Mouse (Mus musculus) forebrain, embryonic 15.5 days (tissue): ENCODE measurements around the gene Adam19. TPM values are rescaled to one million over a fixed set of nuclear protein-coding genes. Genes with fewer than 3 reads are reported as not detected.

ENCODE experiments used
- ATAC-seq: fragments of 200-750 bp; cut with Nextera tagmentation; replicated peaks from 2 replicates; pipeline ENCODE4 v1.8.0; 2017; ENCODE audit warnings: mild to moderate bottlenecking, moderate TSS enrichment, moderate library complexity
- H3K27ac ChIP-seq: fragments of 300-500 bp; sonication (generic); replicated peaks from 2 replicates; pipeline ENCODE4 v1.5.1; 2015; ENCODE audit warnings: mild to moderate bottlenecking, inconsistent platforms
- H3K27me3 ChIP-seq: fragments of 300-500 bp; sonication (generic); 2 replicates; pipeline ENCODE4 v1.6.1; 2015; ENCODE audit warnings: inconsistent platforms
- H3K36me3 ChIP-seq: fragments of 300-500 bp; sonication (generic); 2 replicates; pipeline ENCODE4 v1.6.1; 2015; ENCODE audit warnings: mild to moderate bottlenecking, inconsistent platforms
- H3K4me1 ChIP-seq: fragments of 300-500 bp; sonication (generic); 2 replicates; pipeline ENCODE4 v1.6.1; 2015; ENCODE audit warnings: inconsistent platforms
- H3K4me2 ChIP-seq: fragments of 300-500 bp; sonication (generic); replicated peaks from 2 replicates; pipeline ENCODE4 v1.6.1; 2015; ENCODE audit warnings: mild to moderate bottlenecking, inconsistent platforms
- H3K4me3 ChIP-seq: fragments of 300-500 bp; sonication (generic); 2 replicates; pipeline ENCODE4 v1.5.1; 2015; ENCODE audit warnings: mild to moderate bottlenecking, inconsistent platforms
- H3K9ac ChIP-seq: fragments of 300-500 bp; sonication (generic); replicated peaks from 2 replicates; pipeline ENCODE4 v1.6.1; 2015; ENCODE audit warnings: mild to moderate bottlenecking, inconsistent platforms
- H3K9me3 ChIP-seq: fragments of 300-500 bp; sonication (generic); 2 replicates; pipeline ENCODE4 v1.6.1; 2016; ENCODE audit warnings: inconsistent platforms
- WGBS: fragments of 180-500 bp; shearing (Covaris S2); methylation state at CpG from one replicate; pipeline ENCODE4 v1.1.7; 2015; ENCODE audit warnings: mixed read lengths; 5-methylcytosine and 5-hydroxymethylcytosine counted together
- polyA plus RNA-seq: library from polyadenylated mRNA; unstranded; fragments of >200 nt; fragmentation: Nextera tagmentation; extraction: Ambion mirVana; gene quantifications from 2 replicates; pipeline ENCODE4 v1.2.1, GENCODE M21; 2015

The Adam19 gene
- polyA plus RNA-seq, 1 experiment from 2014 or later: 8.5 TPM

- H3K4me1 ChIP-seq: peaks cover 12% of the 10 kb centered on the region
- H3K27me3 ChIP-seq: no peaks in the 10 kb centered on the region
- no peak overlapping the region for H3K27ac ChIP-seq
- H3K36me3 ChIP-seq: 0 out of 2 replicates have a peak, but pooled peaks cover 7% of the 10 kb centered on the region
- H3K9ac ChIP-seq: no peak overlapping the region
- no peaks in the 10 kb centered on the region for H3K9me3 ChIP-seq
- H3K4me2 ChIP-seq: peak overlapping the region; percentile 67
- WGBS: 66% methylated on average over 9 of the region's 9 CpGs
- no peak for ATAC-seq
- 0 out of 2 replicates have a peak overlapping the region, but pooled peaks have one; percentile 89 for H3K4me3 ChIP-seq
These were observed 2.2 kb downstream of the Adam19 start for GRCm38 (mm10) chr11:46058011-46058410.

- Histone ChIP-seq H3K9ac (no peak overlapping the region), H3K4me3 (no peak overlapping the region), H3K4me2 (no peak overlapping the region), H3K27me3 (no peaks in the 10 kb centered on the region), H3K36me3 (0 out of 2 replicates have a peak, but pooled peaks cover 7% of the 10 kb centered on the region), H3K9me3 (no peaks in the 10 kb centered on the region), H3K27ac (no peak overlapping the region), H3K4me1 (peaks cover 12% of the 10 kb centered on the region)
- 95% methylated on average over 4 of the region's 4 CpGs for WGBS
- no peak for ATAC-seq
These were observed 3.1 kb downstream of the Adam19 start for GRCm38 (mm10) chr11:46058916-46059315.

GRCm38 (mm10) chr11:46059887-46060650, 4.3 kb downstream of the Adam19 start:
- no peaks in the 10 kb centered on the region for H3K9me3 ChIP-seq
- no peak overlapping the region for H3K9ac ChIP-seq
- 0 out of 2 replicates have a peak, but pooled peaks cover 7% of the 10 kb centered on the region for H3K36me3 ChIP-seq
- ATAC-seq: no peak
- 78% methylated on average over 8 of the region's 8 CpGs for WGBS
- no peak overlapping the region for H3K27ac ChIP-seq
- H3K4me2 ChIP-seq: no peak overlapping the region
- H3K4me3 ChIP-seq: no peak overlapping the region
- H3K27me3 ChIP-seq: no peaks in the 10 kb centered on the region
- H3K4me1 ChIP-seq: peaks cover 18% of the 10 kb centered on the region

- Histone ChIP-seq H3K4me3 (no peak overlapping the region), H3K4me1 (peaks cover 21% of the 10 kb centered on the region), H3K27ac (no peak overlapping the region), H3K9ac (no peak overlapping the region), H3K9me3 (no peaks in the 10 kb centered on the region), H3K27me3 (no peaks in the 10 kb centered on the region), H3K36me3 (0 out of 2 replicates have a peak, but pooled peaks cover 7% of the 10 kb centered on the region), H3K4me2 (no peak overlapping the region)
- 85% methylated on average over 5 of the region's 5 CpGs for WGBS
- ATAC-seq: no peak
These were observed 4.8 kb downstream of the Adam19 start for GRCm38 (mm10) chr11:46060651-46061020.

DNA sequence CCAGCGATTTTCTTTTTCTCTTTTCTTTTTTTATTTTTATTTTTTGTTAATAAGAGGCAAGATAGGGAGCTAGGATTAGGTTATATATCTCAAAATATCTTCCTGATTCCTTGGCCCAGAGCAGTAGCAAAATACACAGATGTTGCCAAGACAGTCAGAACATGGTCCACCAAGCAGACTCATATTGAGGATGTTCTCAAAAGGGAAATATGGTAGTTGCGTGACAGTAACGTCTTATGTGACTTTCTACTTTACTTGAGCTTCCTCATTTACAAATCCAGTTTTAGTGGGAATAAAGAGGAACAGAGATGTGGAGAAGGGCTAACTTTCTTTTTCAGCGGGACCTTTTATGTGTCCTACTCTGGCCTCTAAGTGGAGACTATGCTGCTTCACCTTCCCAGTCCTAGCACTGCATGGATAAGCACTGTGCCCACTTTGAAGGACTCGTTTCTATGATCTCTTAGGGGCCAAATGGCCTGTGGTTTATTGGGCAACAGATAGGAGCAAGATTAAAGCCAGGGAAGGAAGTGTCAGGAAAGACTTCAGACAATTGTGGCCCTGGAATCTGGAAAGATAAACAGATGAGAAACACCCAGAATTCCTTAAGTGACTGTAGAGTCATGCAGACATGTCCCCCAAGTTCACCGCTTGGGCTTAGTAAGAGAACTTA, 6.1 kb downstream of the Adam19 start:
- Histone ChIP-seq H3K4me2 (no peak overlapping the region), H3K36me3 (0 out of 2 replicates have a peak, but pooled peaks cover 7% of the 10 kb centered on the region), H3K27me3 (no peaks in the 10 kb centered on the region), H3K4me1 (peaks cover 22% of the 10 kb centered on the region), H3K9ac (no peak overlapping the region), H3K9me3 (no peaks in the 10 kb centered on the region), H3K27ac (no peak overlapping the region), H3K4me3 (no peak overlapping the region)
- WGBS: 87% methylated on average over 6 of the region's 6 CpGs
- ATAC-seq: no peak

- Histone ChIP-seq H3K4me2 (no peak overlapping the region), H3K4me1 (peaks cover 17% of the 10 kb centered on the region), H3K4me3 (no peak overlapping the region), H3K27ac (no peak overlapping the region), H3K9me3 (no peaks in the 10 kb centered on the region), H3K9ac (no peak overlapping the region), H3K27me3 (no peaks in the 10 kb centered on the region), H3K36me3 (0 out of 2 replicates have a peak, but pooled peaks cover 7% of the 10 kb centered on the region)
- WGBS: 68% methylated on average over 4 of the region's 4 CpGs
- ATAC-seq: no peak
These were observed 6.8 kb downstream of the Adam19 start for GRCm38 (mm10) chr11:46062569-46062968.

GRCm38 (mm10) chr11:46062993-46063731, 7.4 kb downstream of the Adam19 start:
- Histone ChIP-seq H3K9me3 (no peaks in the 10 kb centered on the region), H3K4me3 (no peak overlapping the region), H3K27ac (no peak overlapping the region), H3K9ac (no peak overlapping the region), H3K4me2 (no peak overlapping the region), H3K36me3 (0 out of 2 replicates have a peak, but pooled peaks cover 7% of the 10 kb centered on the region), H3K4me1 (peaks cover 17% of the 10 kb centered on the region), H3K27me3 (no peaks in the 10 kb centered on the region)
- WGBS: 61% methylated on average over 9 of the region's 9 CpGs
- no peak for ATAC-seq

- Histone ChIP-seq H3K4me3 (no peak overlapping the region), H3K9me3 (no peaks in the 10 kb centered on the region), H3K36me3 (0 out of 2 replicates have a peak, but pooled peaks cover 7% of the 10 kb centered on the region), H3K9ac (no peak overlapping the region), H3K27me3 (no peaks in the 10 kb centered on the region), H3K4me1 (peaks cover 27% of the 10 kb centered on the region), H3K27ac (peak overlapping the region; percentile 21; the same call in 1 of the 2 replicates), H3K4me2 (no peak overlapping the region)
- 69% methylated on average over 8 of the region's 8 CpGs for WGBS
- ATAC-seq: 0 out of 2 replicates have a peak, but pooled peaks have one; percentile 5
These were observed 9.0 kb downstream of the Adam19 start for GRCm38 (mm10) chr11:46064767-46065166.

GRCm38 (mm10) chr11:46065201-46066011, 9.6 kb downstream of the Adam19 start:
- no peak overlapping the region for H3K4me2 ChIP-seq
- H3K27ac ChIP-seq: peak overlapping the region; percentile 21
- H3K9ac ChIP-seq: no peak overlapping the region
- WGBS: 45% methylated on average over 21 of the region's 21 CpGs
- H3K9me3 ChIP-seq: no peaks in the 10 kb centered on the region
- H3K4me3 ChIP-seq: no peak overlapping the region
- H3K4me1 ChIP-seq: peaks cover 31% of the 10 kb centered on the region
- ATAC-seq: peak; percentile 38; the same call in 1 of the 2 replicates
- H3K36me3 ChIP-seq: 0 out of 2 replicates have a peak, but pooled peaks cover 7% of the 10 kb centered on the region
- no peaks in the 10 kb centered on the region for H3K27me3 ChIP-seq

- Histone ChIP-seq H3K36me3 (no peaks in the 10 kb centered on the region), H3K9ac (no peak overlapping the region), H3K4me2 (no peak overlapping the region), H3K4me1 (peaks cover 31% of the 10 kb centered on the region), H3K27ac (no peak overlapping the region), H3K4me3 (no peak overlapping the region), H3K9me3 (no peaks in the 10 kb centered on the region), H3K27me3 (no peaks in the 10 kb centered on the region)
- WGBS: 92% methylated on average over 10 of the region's 10 CpGs
- ATAC-seq: no peak
These were observed 11.7 kb downstream of the Adam19 start for GRCm38 (mm10) chr11:46067371-46068060.
